Mouse (Mus musculus) embryonic facial prominence, embryonic 15.5 days (tissue): ENCODE results near the gene Rcan3. TPM values are rescaled to one million over a fixed set of nuclear protein-coding genes. Genes with fewer than 3 reads are reported as not detected.

Experiments used
- ATAC-seq: fragments of 200-750 bp; cut with Nextera tagmentation; 2 replicates; pipeline ENCODE4 v1.8.0; 2017; ENCODE audit warnings: low read depth, moderate TSS enrichment; ENCODE audit not compliant: insufficient number of reproducible peaks, low FRiP score, low TSS enrichment
- H3K27ac ChIP-seq: fragments of 300-500 bp; sonication (generic); replicated peaks from 2 replicates; pipeline ENCODE4 v1.5.1; 2015; ENCODE audit warnings: mild to moderate bottlenecking, inconsistent platforms
- H3K27me3 ChIP-seq: fragments of 300-500 bp; sonication (generic); 2 replicates; pipeline ENCODE4 v1.6.1; 2015; ENCODE audit warnings: inconsistent platforms
- H3K36me3 ChIP-seq: fragments of 300-500 bp; sonication (generic); 2 replicates; pipeline ENCODE4 v1.6.1; 2015; ENCODE audit warnings: mild to moderate bottlenecking, inconsistent platforms
- H3K4me1 ChIP-seq: fragments of 300-500 bp; sonication (generic); 2 replicates; pipeline ENCODE4 v1.6.1; 2015; ENCODE audit warnings: inconsistent platforms
- H3K4me2 ChIP-seq: fragments of 300-500 bp; sonication (generic); replicated peaks from 2 replicates; pipeline ENCODE4 v1.6.1; 2015; ENCODE audit warnings: mild to moderate bottlenecking, inconsistent platforms
- H3K4me3 ChIP-seq: fragments of 300-500 bp; sonication (generic); replicated peaks from 2 replicates; pipeline ENCODE4 v1.5.1; 2015; ENCODE audit warnings: mild to moderate bottlenecking, inconsistent platforms
- H3K9ac ChIP-seq: fragments of 300-500 bp; sonication (generic); 2 replicates; pipeline ENCODE4 v1.6.1; 2015; ENCODE audit warnings: inconsistent platforms
- H3K9me3 ChIP-seq: fragments of 300-500 bp; sonication (generic); replicated peaks from 2 replicates; pipeline ENCODE4 v1.6.1; 2016; ENCODE audit warnings: inconsistent platforms
- WGBS: fragments of 180-500 bp; shearing (Covaris S2); methylation state at CpG from one replicate; pipeline ENCODE4 v1.1.7; 2015; 5-methylcytosine and 5-hydroxymethylcytosine counted together
- polyA plus RNA-seq: library from polyadenylated mRNA; unstranded; fragments of >200 nt; fragmentation: Nextera tagmentation; extraction: Ambion mirVana; gene quantifications from 2 replicates; pipeline ENCODE4 v1.2.1, GENCODE M21; 2015

Gene Rcan3
- 16.3 and 20.1 TPM in 2 replicates for polyA plus RNA-seq

- Histone ChIP-seq H3K36me3 (no peaks in the 10 kb centered on the region), H3K4me3 (peak within 1 kb of the TSS; percentile 70), H3K9ac (peak within 1 kb of the TSS; percentile 74), H3K4me1 (peaks cover 4% of the 10 kb centered on the region), H3K9me3 (no peaks in the 10 kb centered on the region), H3K27me3 (no peaks in the 10 kb centered on the region), H3K27ac (peak within 1 kb of the TSS; percentile 61; the same call in 1 of the 2 replicates), H3K4me2 (peak within 1 kb of the TSS; percentile 94)
- WGBS, result under 1% methylated on average over 76 of the region's 79 CpGs
- peak; percentile 86 for ATAC-seq
Measured at GRCm38 (mm10) chr4:135433443-135434394, at the start of gene Rcan3. Rcan3 (minus strand) TSS chr4:135433853.

- Histone ChIP-seq H3K4me1 (no peaks in the 10 kb centered on the region), H3K4me2 (no peak overlapping the region), H3K9me3 (no peaks in the 10 kb centered on the region), H3K4me3 (no peak overlapping the region), H3K9ac (no peak overlapping the region), H3K27me3 (no peaks in the 10 kb centered on the region), H3K36me3 (no peaks in the 10 kb centered on the region), H3K27ac (no peak overlapping the region)
- no peak for ATAC-seq
- WGBS, result 69% methylated on average over 9 of the region's 9 CpGs
Measured at GRCm38 (mm10) chr4:135480370-135480769, 46.7 kb upstream of the Rcan3 start.

- H3K9ac ChIP-seq, result no peak overlapping the region
- no peak overlapping the region for H3K27ac ChIP-seq
- no peaks in the 10 kb centered on the region for H3K27me3 ChIP-seq
- WGBS, result 77% methylated on average over 10 of the region's 10 CpGs
- H3K36me3 ChIP-seq, result no peaks in the 10 kb centered on the region
- H3K4me1 ChIP-seq, result no peaks in the 10 kb centered on the region
- ATAC-seq, result no peak
- H3K4me2 ChIP-seq, result no peak overlapping the region
- H3K9me3 ChIP-seq, result no peaks in the 10 kb centered on the region
- no peak overlapping the region for H3K4me3 ChIP-seq
Measured at GRCm38 (mm10) chr4:135477851-135478250, 44.2 kb upstream of the Rcan3 start.

- Histone ChIP-seq H3K36me3 (0 out of 2 replicates have a peak, but pooled peaks cover 4% of the 10 kb centered on the region), H3K9ac (no peak overlapping the region), H3K4me1 (no peaks in the 10 kb centered on the region), H3K27me3 (no peaks in the 10 kb centered on the region), H3K4me2 (no peak overlapping the region), H3K27ac (no peak overlapping the region), H3K9me3 (no peaks in the 10 kb centered on the region), H3K4me3 (no peak overlapping the region)
- ATAC-seq, result no peak
- 92% methylated on average over 11 of the region's 11 CpGs for WGBS
Measured at GRCm38 (mm10) chr4:135463406-135463805, 29.8 kb upstream of the Rcan3 start.

GRCm38 (mm10) chr4:135453572-135453971, 19.9 kb upstream of the Rcan3 start:
- 64% methylated on average over 12 of the region's 12 CpGs for WGBS
- no peaks in the 10 kb centered on the region for H3K27me3 ChIP-seq
- no peak for ATAC-seq
- H3K9me3 ChIP-seq, result no peaks in the 10 kb centered on the region
- H3K4me2 ChIP-seq, result no peak overlapping the region
- peaks cover 14% of the 10 kb centered on the region for H3K4me1 ChIP-seq
- H3K36me3 ChIP-seq, result no peaks in the 10 kb centered on the region
- no peak overlapping the region for H3K4me3 ChIP-seq
- no peak overlapping the region for H3K27ac ChIP-seq
- H3K9ac ChIP-seq, result no peak overlapping the region

- Histone ChIP-seq H3K9me3 (no peaks in the 10 kb centered on the region), H3K4me1 (peaks cover 14% of the 10 kb centered on the region), H3K27ac (no peak overlapping the region), H3K4me3 (no peak overlapping the region), H3K27me3 (no peaks in the 10 kb centered on the region), H3K9ac (no peak overlapping the region), H3K4me2 (no peak overlapping the region), H3K36me3 (no peaks in the 10 kb centered on the region)
- 50% methylated on average over 6 of the region's 6 CpGs for WGBS
- no peak for ATAC-seq
Measured at GRCm38 (mm10) chr4:135453164-135453563, 19.5 kb upstream of the Rcan3 start.

- Histone ChIP-seq H3K4me2 (peak overlapping the region; percentile 22; the same call in 1 of the 2 replicates), H3K4me1 (peaks cover 14% of the 10 kb centered on the region), H3K27me3 (no peaks in the 10 kb centered on the region), H3K4me3 (no peak overlapping the region), H3K36me3 (no peaks in the 10 kb centered on the region), H3K27ac (no peak overlapping the region), H3K9me3 (no peaks in the 10 kb centered on the region), H3K9ac (no peak overlapping the region)
- WGBS, result 40% methylated on average over 18 of the region's 18 CpGs
- ATAC-seq, result no peak
Measured at GRCm38 (mm10) chr4:135451360-135452015, 17.8 kb upstream of the Rcan3 start.

- H3K27me3 ChIP-seq, result no peaks in the 10 kb centered on the region
- H3K4me3 ChIP-seq, result no peak overlapping the region
- H3K4me2 ChIP-seq, result no peak overlapping the region
- no peak overlapping the region for H3K9ac ChIP-seq
- peaks cover 6% of the 10 kb centered on the region; the same call in 1 of the 2 replicates for H3K4me1 ChIP-seq
- H3K36me3 ChIP-seq, result no peaks in the 10 kb centered on the region
- 65% methylated on average over 5 of the region's 5 CpGs for WGBS
- ATAC-seq, result no peak
- no peak overlapping the region for H3K27ac ChIP-seq
- no peaks in the 10 kb centered on the region for H3K9me3 ChIP-seq
Measured at GRCm38 (mm10) chr4:135442473-135442872, 8.8 kb upstream of the Rcan3 start.

GRCm38 (mm10) chr4:135439904-135440522, 6.4 kb upstream of the Rcan3 start:
- no peak overlapping the region for H3K9ac ChIP-seq
- H3K4me1 ChIP-seq, result peaks cover 6% of the 10 kb centered on the region; the same call in 1 of the 2 replicates
- no peak overlapping the region for H3K4me2 ChIP-seq
- no peaks in the 10 kb centered on the region for H3K9me3 ChIP-seq
- H3K4me3 ChIP-seq, result no peak overlapping the region
- no peaks in the 10 kb centered on the region for H3K27me3 ChIP-seq
- H3K36me3 ChIP-seq, result no peaks in the 10 kb centered on the region
- 54% methylated on average over 9 of the region's 9 CpGs for WGBS
- ATAC-seq, result no peak
- H3K27ac ChIP-seq, result no peak overlapping the region

- Histone ChIP-seq H3K4me3 (peak overlapping the region; percentile 20), H3K27me3 (no peaks in the 10 kb centered on the region), H3K4me2 (peak overlapping the region; percentile 41), H3K9ac (no peak overlapping the region), H3K4me1 (peaks cover 10% of the 10 kb centered on the region), H3K27ac (no peak overlapping the region), H3K9me3 (no peaks in the 10 kb centered on the region), H3K36me3 (no peaks in the 10 kb centered on the region)
- ATAC-seq, result peak; percentile 65
- whole genome bisulfite sequencing, result 1% methylated on average over 15 of the region's 15 CpGs
Measured at GRCm38 (mm10) chr4:135439188-135439647, 5.6 kb upstream of the Rcan3 start.

GRCm38 (mm10) chr4:135437924-135438323, 4.3 kb upstream of the Rcan3 start:
- H3K4me3 ChIP-seq, result no peak overlapping the region
- no peak overlapping the region for H3K27ac ChIP-seq
- ATAC-seq, result no peak
- peaks cover 11% of the 10 kb centered on the region for H3K4me1 ChIP-seq
- H3K4me2 ChIP-seq, result no peak overlapping the region
- no peaks in the 10 kb centered on the region for H3K9me3 ChIP-seq
- H3K36me3 ChIP-seq, result no peaks in the 10 kb centered on the region
- no peaks in the 10 kb centered on the region for H3K27me3 ChIP-seq
- H3K9ac ChIP-seq, result no peak overlapping the region
